Mouse (Mus musculus): ENCODE results near the gene Gm20521.

DNA sequence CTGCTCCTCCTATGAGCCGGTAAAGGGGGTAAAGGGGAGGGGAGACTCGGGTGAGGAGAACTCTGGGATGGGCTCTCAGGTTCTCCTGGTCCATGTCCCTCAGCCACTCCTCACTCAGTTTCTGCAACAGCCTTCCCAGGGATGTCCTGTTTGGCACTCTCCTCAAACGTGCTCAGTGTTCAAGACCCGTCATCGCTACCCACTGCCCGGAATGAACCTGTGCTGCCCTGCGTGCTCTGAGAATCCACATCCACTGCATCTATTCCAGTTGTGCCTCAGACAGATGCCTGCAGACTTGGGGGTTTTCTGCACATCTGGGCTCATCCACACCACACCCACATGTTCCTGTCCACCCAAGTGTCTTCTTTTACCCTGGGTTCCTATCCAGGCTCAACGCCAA, 59.2 kb downstream of the Gm20521 start:
- TF ChIP-seq CTCF (IDR thresholded peaks at IDR 0.05; ENCODE audit: control insufficient read depth, insufficient read depth, low read length) (no peak), POLR2A (IDR thresholded peaks at IDR 0.05; ENCODE audit: borderline replicate concordance, control insufficient read depth, low read depth, low read length) (no peak)
